8 mouse cellular contexts compared by ENCODE assay signal in the genomic region with DNA sequence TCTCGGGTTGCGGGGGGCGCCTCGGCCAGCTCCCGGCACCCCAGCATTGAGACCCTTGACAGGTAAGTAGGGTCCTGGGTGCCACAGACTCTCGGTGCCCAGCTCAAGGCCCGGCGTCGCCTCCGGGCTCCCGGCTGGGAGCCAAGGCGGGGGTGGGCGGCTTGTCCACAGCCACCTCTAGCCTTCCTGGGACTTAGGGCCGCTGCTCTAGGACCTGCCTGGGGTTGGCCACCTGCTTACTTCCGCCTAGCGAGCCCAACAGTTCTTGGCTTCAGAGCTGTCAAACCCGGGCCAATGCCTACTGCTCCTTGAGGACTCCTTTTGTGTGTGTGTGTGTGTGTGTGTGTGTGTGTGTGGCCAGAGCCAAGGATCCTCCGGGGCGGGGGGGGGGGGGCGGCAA. TPM values are rescaled to one million over a fixed set of nuclear protein-coding genes. Genes with fewer than 3 reads are reported as not detected.
DNase-seq lines count a peak whose midpoint lies in the region; ATAC-seq and TF ChIP-seq lines count a peak whose summit lies in the region.

No protein-coding gene starts in this region.

- TF ChIP-seq CTCF in thymus, adult 2 months (IDR thresholded peaks at IDR 0.05; ENCODE audit: borderline replicate concordance, control insufficient read depth, extremely low read depth, insufficient read depth, low read length, poor library complexity), result 0 out of 2 replicates have a peak, but pooled peaks have one; percentile 4

- peak overlapping the region; percentile 38; the same call in 1 of the 2 replicates for H3K27ac ChIP-seq in intestine, embryonic 14.5 days (ENCODE audit: low read depth)
- 0 out of 2 replicates have a peak overlapping the region, but pooled peaks have one; percentile 31 for H3K27ac ChIP-seq in thymus, adult 2 months (ENCODE audit: control insufficient read depth, insufficient read depth, low read length)

- no peaks in the 10 kb centered on the region for H3K9me3 ChIP-seq in intestine, embryonic 14.5 days (ENCODE audit: control insufficient read depth, low read length)

- H3K9ac ChIP-seq in intestine, embryonic 14.5 days (ENCODE audit: low read length), result peak overlapping the region; percentile 52

- no peaks in the 10 kb centered on the region for H3K27me3 ChIP-seq in intestine, embryonic 14.5 days (replicated peaks; ENCODE audit: control insufficient read depth, insufficient read depth, low read length)
- H3K27me3 ChIP-seq in myocyte (ENCODE audit: control insufficient read depth, insufficient read depth, insufficient read length), result no peaks in the 10 kb centered on the region
- no peaks in the 10 kb centered on the region for H3K27me3 ChIP-seq in thymus, adult 2 months (ENCODE audit: control insufficient read depth, insufficient read depth, low read length)

- H3K4me1 ChIP-seq in intestine, embryonic 14.5 days (replicated peaks; ENCODE audit: control insufficient read depth, insufficient read depth, low read length), result no peaks in the 10 kb centered on the region
- H3K4me1 ChIP-seq in thymus, adult 2 months (replicated peaks; ENCODE audit: control insufficient read depth, insufficient read depth, low read length), result peaks cover 6% of the 10 kb centered on the region

- ATAC-seq in frontal cortex, adult (ENCODE audit: low TSS enrichment), result peak; percentile 42
- ATAC-seq in intestine, embryonic 14.5 days (replicated peaks; ENCODE audit: low FRiP score, low TSS enrichment, low read depth), result peak; percentile 73

- H3K79me2 ChIP-seq in myocyte (ENCODE audit: control insufficient read depth, insufficient read depth), result no peaks in the 10 kb centered on the region

- no peaks in the 10 kb centered on the region for H3K36me3 ChIP-seq in intestine, embryonic 14.5 days (ENCODE audit: control insufficient read depth, insufficient read depth, low read length)
- H3K36me3 ChIP-seq in myocyte (ENCODE audit: control insufficient read depth, insufficient read depth), result no peaks in the 10 kb centered on the region
- H3K36me3 ChIP-seq in thymus, adult 2 months (ENCODE audit: control insufficient read depth, insufficient read depth, low read length), result no peaks in the 10 kb centered on the region

- peak overlapping the region; percentile 29 for H3ac ChIP-seq in myocyte (ENCODE audit: control insufficient read depth, insufficient read length)

- TF ChIP-seq POLR2A in myocyte (IDR thresholded peaks at IDR 0.05; ENCODE audit: insufficient read length, low read depth), result no peak
- no peak for TF ChIP-seq POLR2A in thymus, adult 2 months (IDR thresholded peaks at IDR 0.05; ENCODE audit: control insufficient read depth, extremely low read depth, insufficient read depth, low read length, poor library complexity)

- H3K4me3 ChIP-seq in intestine, embryonic 14.5 days (ENCODE audit: low read depth, low read length), result peak overlapping the region; percentile 47
- H3K4me3 ChIP-seq in myocyte, result peak overlapping the region; percentile 24
- peak overlapping the region; percentile 97 for H3K4me3 ChIP-seq in thymus, adult 2 months (ENCODE audit: control insufficient read depth, insufficient read depth, low read length)

- peak overlapping the region; percentile 50 for H3K4me2 ChIP-seq in intestine, embryonic 14.5 days (ENCODE audit: low read length)
- peak overlapping the region; percentile 64 for H3K4me2 ChIP-seq in myocyte (ENCODE audit: low read depth)

- WGBS in intestine, embryonic 14.5 days, result 32% methylated on average over 9 of the region's 20 CpGs
- 4% methylated on average over 13 of the region's 20 CpGs for WGBS in thymus, adult 2 months

- peak; percentile 20 for DNase-seq in right cerebral cortex, adult 18-20 months
- DNase-seq in right cerebral cortex, postnatal 25 days, result no peak
- DNase-seq in cerebellum, adult 18-20 months, result peak; percentile 43 to 60
- peak; percentile 66 for DNase-seq in intestine, embryonic 14.5 days (ENCODE audit: low spot score)
- DNase-seq in liver, result peak; percentile 26
- DNase-seq in thymus, adult 2 months, result peak; percentile 27

TF ChIP-seq in myocyte, 11 proteins besides CTCF, POLR2A, EP300 and RAD21:
- TF ChIP-seq SRF (IDR thresholded peaks at IDR 0.05; ENCODE audit: control insufficient read depth, insufficient read length, low read depth) (no peak), POLR2AphosphoS2 (IDR thresholded peaks at IDR 0.05; ENCODE audit: insufficient read length, low read depth) (no peak), MYOD1 (IDR thresholded peaks at IDR 0.05; ENCODE audit: control insufficient read depth in 1 of 3, insufficient read length in 2 of 3, low read depth in 2 of 3) (no peak), MAX (IDR thresholded peaks at IDR 0.05; ENCODE audit: low read depth) (no peak), E2F4 (IDR thresholded peaks at IDR 0.05; ENCODE audit: insufficient read depth) (no peak), TCF12 (IDR thresholded peaks at IDR 0.05; ENCODE audit: insufficient read depth, poor library complexity, severe bottlenecking) (no peak), MYOG (IDR thresholded peaks at IDR 0.05; ENCODE audit: control insufficient read depth in 1 of 3, insufficient read depth in 1 of 3, insufficient read length in 2 of 3, low read depth in 2 of 3) (no peak), CEBPB (IDR thresholded peaks at IDR 0.05; ENCODE audit: insufficient read depth, poor library complexity, severe bottlenecking) (no peak), REST (IDR thresholded peaks at IDR 0.05; ENCODE audit: insufficient read depth, insufficient read length) (no peak), USF1 (IDR thresholded peaks at IDR 0.05; ENCODE audit: low read depth) (no peak), TCF3 (IDR thresholded peaks at IDR 0.05; ENCODE audit: insufficient read length, low read depth) (no peak)

RNA-seq across cellular contexts. Expression of gene Mtmr1, which starts 0.5 kb away (rescaled TPM):
- 12.8 and 13.2 TPM in 2 replicates for polyA plus RNA-seq in intestine, embryonic 14.5 days (2014; fragmentation: Nextera tagmentation; extraction: Ambion mirVana)
- polyA plus RNA-seq in myocyte (2012; fragmentation: generic; extraction: Trizol), result 7.7 TPM
- polyA plus RNA-seq in thymus, adult 2 months (2012; rRNA removed), result 17.2 and 19.2 TPM in 2 replicates

Comparison
In these comparisons a context has a peak if more than half of its experiments do, and no peak if none do; other contexts are left out.
1. H3K4me3 ChIP-seq: peak in every context shown above with its lines; median percentile 97 in thymus, adult 2 months; 47 in intestine, embryonic 14.5 days; 24 in myocyte.